Mouse (Mus musculus): ENCODE measurements at regions not wholly inside any gene's neighbourhood (a gene's known extent, or its start where the extent isn't known, plus 50 kb on each side); places are given as distances from the start of the nearest gene placed in this dataset.

DNA sequence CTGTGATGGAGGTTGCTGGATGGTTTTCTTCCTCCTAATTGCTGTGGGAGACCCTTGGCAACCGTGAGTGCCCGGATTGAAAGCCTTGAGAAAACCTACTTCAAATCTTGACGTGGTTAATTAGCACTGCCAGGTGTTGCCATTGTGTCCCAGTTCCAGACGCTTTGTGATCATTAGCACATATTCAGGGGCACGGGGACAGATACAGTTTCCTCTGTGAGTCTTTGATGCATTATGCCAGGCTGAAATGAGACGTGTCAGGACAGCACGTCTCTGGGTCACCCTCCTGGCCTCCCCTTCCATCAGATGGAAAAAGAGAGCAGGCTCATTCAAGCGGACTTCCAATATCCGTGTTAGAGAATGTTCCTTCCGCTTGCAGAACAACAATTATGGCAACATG, 198.2 kb downstream of the Rchy1 start:
- TF ChIP-seq POLR2A (IDR thresholded peaks at IDR 0.05; ENCODE audit: control insufficient read depth, extremely low read depth, insufficient read depth, low read length, poor library complexity): no peak
- no peak for TF ChIP-seq CTCF (IDR thresholded peaks at IDR 0.05; ENCODE audit: borderline replicate concordance, control insufficient read depth, extremely low read depth, insufficient read depth, low read length, poor library complexity)

Measured in thymus, adult 2 months (tissue).